Mouse (Mus musculus) layer of hippocampus, postnatal 10 days (tissue): ENCODE data around the gene Rps10. TPM values are rescaled to one million over a fixed set of nuclear protein-coding genes. Genes with fewer than 3 reads are reported as not detected.

Source experiments
- DNase-seq, 2 experiments: peaks; one replicate each; pipeline ENCODE4 v3.0.0; 2021; ENCODE audit warnings: low spot score in 2 of 2
- total RNA-seq, 2 experiments: library from RNA; stranded (reverse); gene quantifications; 2 replicates each; pipeline ENCODE4 v1.2.3; 2021

The Rps10 gene
- total RNA-seq, 2 experiments from 2014 or later, result 516 to 558 TPM

DNA sequence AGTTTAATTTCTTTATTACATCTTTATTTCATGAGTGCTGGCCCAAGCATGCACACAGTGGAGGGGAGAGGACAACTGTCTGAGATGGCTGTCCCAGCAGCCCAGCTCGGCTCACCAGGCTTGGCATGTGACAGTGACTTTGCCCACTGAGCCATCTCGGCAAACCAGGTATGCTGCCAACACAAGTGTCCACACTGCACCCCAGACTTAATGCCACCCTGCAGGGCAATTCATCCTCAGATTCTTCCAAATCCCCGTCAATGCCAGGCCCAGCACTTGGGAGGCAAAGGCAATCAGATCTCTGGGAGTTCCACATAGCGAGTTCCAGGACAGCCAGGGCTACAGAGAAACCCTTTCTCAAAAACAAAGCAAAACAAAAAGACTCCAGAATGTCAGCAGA, 23.5 kb downstream of the Rps10 start:
- no peak for DNase-seq

DNA sequence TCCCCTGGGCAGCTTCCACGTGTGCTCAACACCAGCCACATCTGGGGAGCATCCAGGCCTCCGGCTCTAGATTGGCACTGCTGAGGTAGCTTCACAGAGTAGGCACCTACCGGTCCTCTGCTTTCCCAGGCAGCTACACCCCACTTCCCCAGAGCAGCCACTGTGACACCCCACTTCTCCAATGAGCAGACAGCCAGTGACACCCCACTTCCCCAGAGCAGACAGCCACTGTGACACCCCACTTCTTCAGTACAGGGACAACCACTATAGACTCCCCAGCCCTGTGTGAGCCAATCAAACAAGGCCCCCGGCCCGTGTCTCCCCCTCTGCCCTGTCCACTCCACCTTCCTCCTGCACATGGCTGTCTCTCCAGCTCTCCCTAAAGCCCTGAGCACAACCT, 24.5 kb downstream of the Rps10 start:
- DNase-seq, result no peak

DNA sequence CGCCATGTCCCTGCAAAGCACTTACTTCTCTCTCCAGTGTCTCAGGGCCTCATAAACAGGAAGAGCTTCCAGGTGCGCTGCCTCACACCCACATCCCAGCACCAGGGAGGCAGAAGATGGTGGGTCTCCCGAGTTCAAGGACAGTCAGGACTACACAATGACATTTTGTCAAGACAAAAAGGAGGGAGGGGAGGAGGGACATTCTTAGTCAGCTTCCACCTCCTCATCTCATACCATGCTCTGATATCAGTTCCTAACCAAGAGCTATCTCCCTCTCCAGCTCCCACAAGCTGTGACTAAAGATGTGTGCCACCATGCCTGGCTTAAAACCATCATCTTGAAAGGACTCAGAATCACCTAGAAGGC, 25.0 kb downstream of the Rps10 start:
- no peak for DNase-seq

- DNase-seq, result peak; percentile 45 to 64
Measured at GRCm38 (mm10) chr17:27610679-27611518, 25.6 kb downstream of the Rps10 start.

DNA sequence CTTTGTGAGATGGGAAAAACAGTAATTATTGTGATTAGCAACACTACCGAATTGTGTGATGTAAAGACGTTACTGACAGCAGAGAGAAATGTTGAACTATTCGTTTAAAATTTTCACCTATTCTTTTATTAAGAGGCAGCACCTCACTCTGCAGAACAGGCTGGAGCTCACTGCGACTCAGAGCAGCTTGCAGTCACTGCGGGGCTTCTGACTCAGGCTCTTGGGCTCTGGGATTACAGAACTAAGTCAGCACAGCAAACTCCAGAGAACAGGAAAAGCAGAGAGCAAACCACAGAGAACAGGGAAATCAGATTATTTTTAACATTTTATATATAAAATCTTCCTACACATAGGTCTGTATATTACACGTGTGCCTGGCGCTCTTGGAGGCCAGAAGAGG, 26.9 kb downstream of the Rps10 start:
- DNase-seq, result no peak

- DNase-seq, result no peak
Measured at GRCm38 (mm10) chr17:27603522-27604234, 32.8 kb downstream of the Rps10 start.

GRCm38 (mm10) chr17:27603036-27603435, 33.4 kb downstream of the Rps10 start:
- no peak for DNase-seq

GRCm38 (mm10) chr17:27600869-27601268, 35.6 kb downstream of the Rps10 start:
- DNase-seq, result no peak

DNA sequence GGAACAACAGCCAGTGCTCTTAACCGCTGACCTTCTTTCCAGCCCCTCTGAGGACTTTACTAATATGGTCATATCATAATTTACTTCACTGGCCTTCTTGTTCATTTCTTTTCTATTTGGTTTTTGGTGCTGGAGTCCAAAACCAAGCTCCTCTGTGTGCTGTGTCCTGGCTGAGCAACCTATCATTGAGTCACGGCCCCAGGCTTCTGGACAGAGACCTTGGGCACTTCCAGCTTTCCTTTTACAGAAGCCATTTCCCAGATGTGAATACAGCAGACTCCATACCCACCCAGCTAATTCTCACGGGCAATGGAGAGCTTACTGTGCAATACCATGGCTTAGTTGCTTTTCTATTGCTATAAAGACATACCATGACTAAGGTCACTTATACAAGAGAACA, 36.2 kb downstream of the Rps10 start:
- no peak for DNase-seq

- DNase-seq, result no peak
Measured at GRCm38 (mm10) chr17:27596376-27597190, 39.9 kb downstream of the Rps10 start.

GRCm38 (mm10) chr17:27595659-27596375, 40.7 kb downstream of the Rps10 start:
- DNase-seq, result no peak

GRCm38 (mm10) chr17:27592565-27592910, 43.9 kb downstream of the Rps10 start:
- DNase-seq, result no peak

DNA sequence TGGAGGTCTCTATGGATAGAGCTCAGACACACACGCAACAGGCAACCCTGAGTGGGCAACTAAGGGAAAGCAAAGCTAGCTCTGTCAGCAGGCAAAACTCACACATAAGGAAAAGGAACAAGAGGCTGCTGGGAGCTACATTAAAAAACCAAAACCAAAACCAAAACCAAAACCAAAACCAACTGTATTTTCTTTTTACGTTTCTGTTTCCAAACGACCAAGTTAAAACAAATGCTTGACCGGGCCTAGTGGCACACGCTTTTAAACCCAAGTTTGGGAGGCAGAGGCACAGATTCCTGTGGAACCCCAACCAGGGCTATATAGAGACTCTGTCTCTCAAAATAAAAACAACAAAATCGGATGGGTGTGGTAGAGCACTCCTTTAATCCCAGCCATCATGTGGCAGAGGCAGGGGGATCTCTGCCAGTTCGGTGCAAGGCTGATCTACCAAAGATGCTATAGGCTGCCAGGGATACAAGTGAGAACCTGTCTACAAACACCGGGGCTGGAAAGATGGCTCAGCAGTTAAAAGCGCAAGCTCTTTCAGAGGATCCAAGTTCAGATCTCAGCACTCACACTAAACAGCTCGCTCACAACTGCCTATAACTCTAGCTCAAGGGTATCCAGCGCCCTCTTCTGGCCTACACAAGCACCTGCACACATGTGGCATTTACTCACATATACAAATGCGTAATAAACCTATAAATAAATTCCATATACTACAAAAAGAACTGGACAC, 44.5 kb downstream of the Rps10 start:
- DNase-seq, result no peak

- DNase-seq, result no peak
Measured at GRCm38 (mm10) chr17:27588231-27588630, 48.2 kb downstream of the Rps10 start.

- DNase-seq, result peak in 1 of 2 experiments; percentile 47
Measured at GRCm38 (mm10) chr17:27587252-27587651, 49.2 kb downstream of the Rps10 start.

DNA sequence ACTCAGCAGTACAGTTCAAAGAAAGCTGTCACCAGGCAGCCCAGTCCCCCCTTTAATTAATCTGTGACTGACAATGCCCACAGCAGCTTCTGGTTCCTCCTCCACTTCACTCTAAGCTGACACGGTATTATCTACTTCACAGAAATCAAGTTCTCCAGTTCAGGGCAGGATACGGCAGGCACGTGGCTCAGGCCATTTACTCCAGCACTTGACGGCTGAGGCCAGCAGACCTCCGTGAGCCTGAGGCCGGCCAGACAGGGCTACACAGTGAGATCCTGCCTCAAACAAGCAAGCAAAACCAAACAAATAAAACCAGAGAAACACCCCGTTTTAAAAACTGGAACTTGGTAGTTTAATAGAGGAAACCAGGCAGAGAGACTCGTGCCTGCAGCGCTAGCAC, 49.8 kb downstream of the Rps10 start:
- no peak for DNase-seq

- DNase-seq, result no peak
Measured at GRCm38 (mm10) chr17:27583185-27583894, 53.1 kb downstream of the Rps10 start.
